10 mouse cellular contexts compared by ENCODE assay signal in genomic region chr14:60529646-60530347, GRCm38 (mm10).
DNase-seq lines count a peak whose midpoint lies in the region; ATAC-seq lines count a peak whose summit lies in the region.
"Had no signal": no experiment of that assay in that cellular context is flagged by ENCODE, and none has a peak within 500 bp of the region (broad histone marks: within the 10 kb centered on the region; RNA-seq: fewer than 3 reads in every experiment).

No protein-coding gene starts in this region.

- H3K4me1 ChIP-seq in heart, embryonic 12.5 days (replicated peaks), result peaks cover 15% of the 10 kb centered on the region
- peaks cover 18% of the 10 kb centered on the region; the same call in 1 of the 2 replicates for H3K4me1 ChIP-seq in hindbrain, embryonic 16.5 days (ENCODE audit: control insufficient read depth, insufficient read depth, low read depth, low read length)

- no peaks in the 10 kb centered on the region for H3K36me3 ChIP-seq in heart, embryonic 12.5 days
- no peaks in the 10 kb centered on the region for H3K36me3 ChIP-seq in hindbrain, embryonic 16.5 days (ENCODE audit: control insufficient read depth, insufficient read depth, low read length)

- intact Hi-C loops in heart, postnatal 14 days (cut with DNase I), result loop anchor here (2.0 kb wide), 2 partner anchors 59 to 105 kb away; partner anchors contain the start of gene Spata13
- intact Hi-C loops in left cerebral cortex, postnatal 36 days (cut with DNase I), result no loop called here

- ATAC-seq in heart, embryonic 12.5 days (ENCODE audit: insufficient number of reproducible peaks, low FRiP score), result peak; percentile 43; the same call in 1 of the 2 replicates
- ATAC-seq in hindbrain, embryonic 16.5 days, result peak; percentile 52; the same call in 1 of the 2 replicates

- no peak for DNase-seq in heart, postnatal 14 days
- DNase-seq in spleen, postnatal 36 days (ENCODE audit: low spot score in 2 of 2), result peak; percentile 27 to 35
- DNase-seq in spleen, adult 12 weeks (ENCODE audit: low spot score), result no peak
- no peak for DNase-seq in adrenal gland, postnatal 36 days
- DNase-seq in left cerebral cortex, postnatal 36 days (ENCODE audit: low spot score in 2 of 2), result no peak
- no peak for DNase-seq in thymus, postnatal 14 days

- no peak overlapping the region for H3K4me3 ChIP-seq in heart, embryonic 12.5 days
- no peak overlapping the region for H3K4me3 ChIP-seq in hindbrain, embryonic 16.5 days (ENCODE audit: low read length)
- H3K4me3 ChIP-seq: myocyte had no signal

- 31% methylated on average over 7 of the region's 7 CpGs for WGBS in heart, embryonic 12.5 days
- 22% methylated on average over 7 of the region's 7 CpGs for WGBS in hindbrain, embryonic 16.5 days

- H3K27me3 ChIP-seq in heart, embryonic 12.5 days (replicated peaks), result 0 out of 2 replicates have a peak, but pooled peaks cover 4% of the 10 kb centered on the region
- no peaks in the 10 kb centered on the region for H3K27me3 ChIP-seq in hindbrain, embryonic 16.5 days (replicated peaks; ENCODE audit: control insufficient read depth, insufficient read depth, low read length)

- H3K9ac ChIP-seq in heart, embryonic 12.5 days, result no peak overlapping the region
- no peak overlapping the region for H3K9ac ChIP-seq in hindbrain, embryonic 16.5 days (ENCODE audit: low read depth, low read length)

- H3K4me2 ChIP-seq in heart, embryonic 12.5 days, result no peak overlapping the region
- no peak overlapping the region for H3K4me2 ChIP-seq in hindbrain, embryonic 16.5 days (ENCODE audit: low read length)
- H3K4me2 ChIP-seq: liver, embryonic 11.5 days had no signal

- no peak overlapping the region for H3K27ac ChIP-seq in heart, embryonic 12.5 days (ENCODE audit: poor library complexity, severe bottlenecking)
- no peak overlapping the region for H3K27ac ChIP-seq in hindbrain, embryonic 16.5 days (ENCODE audit: low read depth, low read length)

- H3K9me3 ChIP-seq in heart, embryonic 12.5 days (replicated peaks), result 0 out of 2 replicates have a peak, but pooled peaks cover 3% of the 10 kb centered on the region
- H3K9me3 ChIP-seq in hindbrain, embryonic 16.5 days (ENCODE audit: control insufficient read depth, low read length), result no peaks in the 10 kb centered on the region

Comparison
In these comparisons a context has a peak if more than half of its experiments do, and no peak if none do; other contexts are left out.
1. DNase-seq: peak in spleen, postnatal 36 days (2 of 2); none in heart, postnatal 14 days (0 of 2), spleen, adult 12 weeks (single experiment), adrenal gland, postnatal 36 days (0 of 2), left cerebral cortex, postnatal 36 days (0 of 2) and thymus, postnatal 14 days (single experiment).